Mouse (Mus musculus): ENCODE measurements around the gene Coq2.

- no peak for TF ChIP-seq POLR2A (IDR thresholded peaks at IDR 0.05; ENCODE audit: insufficient read depth, low read length)
- no peak for TF ChIP-seq CTCF (IDR thresholded peaks at IDR 0.05; ENCODE audit: low read depth, low read length)
- TF ChIP-seq EP300 (IDR thresholded peaks at IDR 0.05; ENCODE audit: insufficient read depth, low read depth, low read length) = no peak
Observed at GRCm38 (mm10) chr5:100716762-100717161, 41.8 kb upstream of the Coq2 start.

Data from ES-Bruce4 (cell line).